Mouse (Mus musculus) testis, postnatal 10 days (tissue): ENCODE data around the gene Krtap12-1.
A peak's percentile ranks its signal among the peaks of the same experiment; 100 is the strongest.
"Not testable (repeated sequence)": the region's sequence is repeated elsewhere in the genome, so short reads cannot be mapped to it uniquely, and the experiment has no call there.

Experiments
- DNase-seq: peaks from one replicate; pipeline ENCODE4 v3.0.0; 2021; ENCODE audit warnings: low spot score

The Krtap12-1 gene

DNA sequence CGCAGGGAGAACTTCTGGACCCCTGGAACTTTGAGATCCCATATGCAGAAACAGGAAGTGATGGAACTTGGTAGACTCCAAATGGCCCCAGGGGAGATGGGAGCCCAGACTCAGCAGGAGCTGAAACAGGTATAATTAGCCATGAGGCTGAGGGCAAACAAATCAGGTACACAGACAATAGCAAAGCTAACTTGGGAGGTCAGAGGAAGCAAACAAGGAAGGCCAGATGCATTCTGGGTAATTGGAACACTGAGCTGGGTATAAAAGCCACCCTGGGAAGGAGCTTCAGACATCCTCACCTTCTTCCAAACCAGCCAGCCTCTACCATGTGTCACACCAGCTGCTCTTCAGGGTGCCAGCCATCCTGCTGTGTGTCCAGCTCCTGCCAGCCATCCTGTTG lies at the start of gene Krtap12-1:
Gene Krtap12-1, plus strand, starts transcription at position 301 of the 400 bp plus-strand sequence.
- not testable (repeated sequence) for DNase-seq

DNA sequence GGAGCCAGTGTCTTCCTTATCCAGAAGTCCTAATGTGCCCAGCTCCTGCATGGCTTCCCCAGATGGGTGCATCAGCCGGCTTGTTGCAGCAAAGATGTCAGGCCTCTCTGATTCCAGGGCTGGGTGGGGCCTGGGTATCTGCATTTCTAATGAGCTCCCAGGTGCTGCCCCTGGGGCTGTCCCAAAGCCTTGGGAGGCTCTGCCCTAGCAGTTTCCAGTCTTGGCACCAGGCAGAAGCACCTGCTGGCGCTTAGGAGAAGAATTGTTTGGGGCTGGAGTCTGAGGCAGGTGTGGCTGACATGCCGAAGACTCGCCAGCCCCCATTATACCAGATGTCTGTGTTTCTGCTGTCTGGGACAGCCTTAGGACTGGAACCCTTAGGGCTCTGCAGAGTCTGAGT lies 49.7 kb upstream of the Krtap12-1 start:
- no peak for DNase-seq

DNA sequence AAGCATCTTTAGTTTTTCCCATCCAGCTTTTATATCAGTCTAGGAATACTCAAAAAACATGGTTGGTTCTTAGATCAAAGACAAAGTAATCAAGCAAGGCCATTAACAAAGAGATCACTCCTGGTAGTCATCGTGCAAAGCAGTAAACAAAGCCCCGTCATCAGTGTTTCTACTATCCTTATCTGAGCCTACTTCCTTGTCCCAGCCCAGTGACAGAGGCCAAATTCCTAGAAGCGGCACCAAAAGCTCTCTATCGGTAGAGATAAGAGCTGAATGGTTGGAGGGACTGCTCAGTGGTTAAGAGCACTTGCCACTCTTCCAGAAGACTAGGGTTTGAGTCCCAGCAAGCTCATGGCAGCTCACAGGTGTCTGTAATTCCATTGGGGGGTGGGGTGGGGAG lies 48.9 kb upstream of the Krtap12-1 start:
- DNase-seq: no peak

- DNase-seq: no peak
Observed at GRCm38 (mm10) chr10:77673765-77674164, 46.6 kb upstream of the Krtap12-1 start.

GRCm38 (mm10) chr10:77677562-77677961 lies 42.8 kb upstream of the Krtap12-1 start:
- no peak for DNase-seq

DNA sequence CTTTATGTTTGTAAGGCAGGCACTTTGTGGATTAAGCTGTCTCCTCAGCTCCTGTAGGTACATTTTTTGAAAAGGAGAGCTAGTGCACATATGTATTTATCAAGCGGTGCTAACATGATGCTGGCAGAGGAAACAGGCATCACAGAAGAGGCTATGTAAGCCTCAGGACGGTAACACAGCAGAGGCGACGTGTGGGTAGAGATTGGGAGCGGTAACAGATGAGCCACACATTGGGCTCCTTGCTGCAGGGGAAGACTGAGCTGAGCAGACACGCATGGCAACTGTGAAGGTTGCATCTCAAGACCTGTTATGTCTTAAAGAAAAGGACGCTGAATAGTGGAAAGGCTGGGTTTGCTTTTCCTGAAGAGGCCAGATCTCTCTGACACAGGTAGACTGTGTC lies 37.4 kb upstream of the Krtap12-1 start:
- no peak for DNase-seq

- DNase-seq: no peak
Observed at GRCm38 (mm10) chr10:77684181-77684580, 36.2 kb upstream of the Krtap12-1 start.

GRCm38 (mm10) chr10:77685895-77686664 lies 34.3 kb upstream of the Krtap12-1 start, which contains the start of gene Tspear:
Gene Tspear (plus strand): TSS chr10:77686569.
- no peak for DNase-seq

- no peak for DNase-seq
Observed at GRCm38 (mm10) chr10:77687021-77687420, 33.4 kb upstream of the Krtap12-1 start.

GRCm38 (mm10) chr10:77690356-77690807 lies 30.0 kb upstream of the Krtap12-1 start, which contains the start of gene Gm19402:
Gene Gm19402 (minus strand): TSS chr10:77690757.
- not testable (repeated sequence) for DNase-seq

- DNase-seq: no peak
Observed at GRCm38 (mm10) chr10:77697133-77697532, 23.3 kb upstream of the Krtap12-1 start, which contains the start of gene Gm9508. Gene Gm9508 (minus strand): TSS chr10:77697233.

DNA sequence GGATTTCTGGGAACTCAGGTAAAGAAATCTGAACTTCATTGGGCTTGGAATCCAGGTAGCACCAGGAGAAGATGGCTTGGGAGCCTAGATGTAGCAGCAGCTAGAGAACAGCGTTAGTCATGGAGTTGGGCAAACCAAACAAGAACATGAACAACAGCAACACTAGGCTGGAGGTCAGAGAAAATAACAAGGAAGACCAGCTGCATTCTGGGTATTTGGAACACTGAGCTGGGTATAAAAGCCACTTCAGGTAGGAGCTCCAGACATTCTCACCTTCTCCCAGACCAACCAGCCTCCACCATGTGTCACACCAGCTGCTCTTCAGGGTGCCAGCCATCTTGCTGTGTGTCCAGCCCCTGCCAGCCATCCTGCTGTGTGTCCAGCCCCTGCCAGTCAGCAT lies 14.1 kb upstream of the Krtap12-1 start, which contains the start of gene Gm10272:
Gene Gm10272, plus strand, starts transcription at position 301 of the 400 bp plus-strand sequence.
- no peak for DNase-seq

DNA sequence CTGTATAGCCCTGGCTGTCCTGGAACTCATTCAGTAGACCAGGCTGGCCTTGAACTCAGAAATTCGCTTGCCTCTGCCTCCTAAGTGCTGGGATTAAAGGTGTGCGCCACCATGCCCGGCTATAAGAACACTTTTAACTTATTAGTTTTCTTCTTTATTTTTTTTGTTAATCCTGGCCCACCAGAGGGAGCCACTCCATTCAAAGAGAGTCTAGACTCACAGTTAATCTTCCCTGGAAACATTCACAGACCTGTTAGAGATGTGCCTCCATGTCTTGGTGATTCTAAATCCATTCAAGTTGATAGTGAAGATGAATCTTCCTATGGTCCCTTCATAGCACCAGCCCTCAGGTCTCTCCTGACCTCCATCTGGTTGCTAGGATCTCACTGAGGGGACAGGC lies 10.6 kb upstream of the Krtap12-1 start:
- DNase-seq: no peak

GRCm38 (mm10) chr10:77711157-77711556 lies 9.2 kb upstream of the Krtap12-1 start, which contains the start of gene Gm10024:
Gene Gm10024 (plus strand): TSS chr10:77711457.
- DNase-seq: not testable (repeated sequence)

- no peak for DNase-seq
Observed at GRCm38 (mm10) chr10:77713734-77714133, 6.7 kb upstream of the Krtap12-1 start.

GRCm38 (mm10) chr10:77715507-77715906 lies 4.9 kb upstream of the Krtap12-1 start, which contains the start of gene Gm10142:
Gene Gm10142 (plus strand): TSS chr10:77715807.
- no peak for DNase-seq

GRCm38 (mm10) chr10:77724855-77725254 lies 4.5 kb downstream of the Krtap12-1 start:
- no peak for DNase-seq

GRCm38 (mm10) chr10:77726186-77726585 lies 5.8 kb downstream of the Krtap12-1 start, which contains the start of gene Gm10100:
Gene Gm10100 (plus strand): TSS chr10:77726486.
- no peak for DNase-seq

- DNase-seq: no peak
Observed at GRCm38 (mm10) chr10:77728280-77728679, 7.9 kb downstream of the Krtap12-1 start.

DNA sequence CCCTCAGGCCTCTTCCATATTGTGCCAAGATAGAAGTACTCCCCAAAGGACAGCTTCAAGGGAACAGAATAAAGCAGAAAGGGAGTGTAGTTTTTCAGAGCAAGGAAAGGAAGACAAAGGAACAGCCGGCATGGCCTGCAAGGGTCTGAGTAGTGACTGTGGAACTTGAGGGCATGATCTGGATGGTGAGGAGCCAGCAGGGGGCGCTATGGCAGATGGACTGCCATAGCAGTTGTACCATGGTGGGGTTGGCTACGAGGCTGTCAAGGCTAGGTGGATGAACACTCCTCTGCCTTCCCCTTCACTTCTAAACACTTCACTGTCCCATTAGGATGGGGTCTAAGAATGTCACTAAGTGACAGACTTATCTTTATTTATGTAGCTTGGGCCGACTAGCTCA lies 8.8 kb downstream of the Krtap12-1 start:
- DNase-seq: peak; percentile 57

DNA sequence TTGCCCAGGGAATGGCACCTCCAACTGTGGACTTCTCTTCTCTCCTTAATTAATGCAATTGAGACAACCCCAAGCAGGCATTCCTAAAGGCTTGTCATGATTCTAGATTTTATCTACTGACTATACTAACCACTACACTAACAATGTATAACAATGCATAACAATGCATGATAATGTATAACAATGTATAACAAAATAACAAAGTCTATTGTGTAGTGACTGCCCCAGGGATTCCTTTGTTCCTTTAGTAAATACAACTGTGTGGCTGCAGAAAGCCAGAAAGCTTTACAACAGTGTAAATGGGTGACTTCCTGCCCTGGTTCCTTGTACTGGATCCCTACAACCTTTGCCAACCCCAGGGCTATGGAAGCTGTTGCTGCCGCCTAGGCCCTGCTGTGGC lies 15.5 kb downstream of the Krtap12-1 start:
- DNase-seq: no peak

- DNase-seq: no peak
Observed at GRCm38 (mm10) chr10:77738929-77739328, 18.5 kb downstream of the Krtap12-1 start.
